Mouse (Mus musculus) midbrain, embryonic 10.5 days (tissue): Measurements from ENCODE around the gene Nek4. TPM values are rescaled to one million over a fixed set of nuclear protein-coding genes. Genes with fewer than 3 reads are reported as not detected.

ENCODE experiments used
- DNase-seq: peaks from one replicate; pipeline ENCODE4 v3.0.0-alpha.2; 2017; ENCODE audit warnings: low spot score
- H3K27ac ChIP-seq: fragments of 300-500 bp; sonication (generic); replicated peaks from 2 replicates; pipeline ENCODE4 v1.5.1; 2016; ENCODE audit warnings: mild to moderate bottlenecking
- H3K27me3 ChIP-seq: fragments of 300-500 bp; sonication (generic); 2 replicates; pipeline ENCODE4 v1.6.1; 2016; ENCODE audit warnings: low read depth, mild to moderate bottlenecking; ENCODE audit not compliant: poor library complexity, severe bottlenecking
- H3K36me3 ChIP-seq: fragments of 300-500 bp; sonication (generic); 2 replicates; pipeline ENCODE4 v1.6.1; 2016; ENCODE audit warnings: mild to moderate bottlenecking, moderate library complexity
- H3K4me1 ChIP-seq: fragments of 300-500 bp; sonication (generic); 2 replicates; pipeline ENCODE4 v1.6.1; 2016
- H3K4me3 ChIP-seq: fragments of 300-500 bp; sonication (generic); 2 replicates; pipeline ENCODE4 v1.5.1; 2016; ENCODE audit warnings: mild to moderate bottlenecking, moderate library complexity
- H3K9me3 ChIP-seq: fragments of 300-500 bp; sonication (generic); replicated peaks from 2 replicates; pipeline ENCODE4 v1.6.1; 2016; ENCODE audit warnings: mild to moderate bottlenecking
- WGBS: fragments of 180-500 bp; shearing (Covaris S2); methylation state at CpG from one replicate; pipeline ENCODE4 v1.1.7; 2016; 5-methylcytosine and 5-hydroxymethylcytosine counted together
- polyA plus RNA-seq: library from polyadenylated mRNA; unstranded; fragments of >200 nt; fragmentation: Nextera tagmentation; extraction: Ambion mirVana; gene quantifications from 2 replicates; pipeline ENCODE4 v1.2.1, GENCODE M21; 2016

The Nek4 gene
- polyA plus RNA-seq, 1 experiment from 2014 or later = 22.7 TPM

DNA sequence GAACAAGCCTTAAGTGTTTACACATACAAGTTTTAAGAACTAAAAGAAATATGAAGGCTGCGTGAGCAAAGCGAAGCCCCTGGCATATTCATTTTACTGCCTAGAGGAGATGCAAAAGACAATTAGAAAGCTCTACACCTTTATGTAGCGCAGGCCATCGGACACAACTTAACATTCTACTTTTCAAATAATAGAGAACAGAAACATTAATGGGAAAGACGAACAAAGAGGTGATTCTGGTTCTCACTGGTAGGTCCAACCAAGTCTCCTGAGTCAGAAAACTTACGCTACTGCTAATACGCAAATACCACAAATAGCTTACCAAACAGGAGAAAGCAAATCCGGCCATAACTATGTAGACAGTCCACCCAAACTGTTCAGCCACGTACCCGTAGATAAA lies 49.2 kb downstream of the Nek4 start:
- Histone ChIP-seq H3K4me3 (peak overlapping the region; percentile 98), H3K27ac (peak overlapping the region; percentile 93), H3K36me3 (peaks cover 24% of the 10 kb centered on the region), H3K9me3 (no peaks in the 10 kb centered on the region), H3K4me1 (peaks cover 21% of the 10 kb centered on the region), H3K27me3 (no peaks in the 10 kb centered on the region)
- WGBS = 68% methylated on average over 10 of the region's 10 CpGs
- no peak for DNase-seq

DNA sequence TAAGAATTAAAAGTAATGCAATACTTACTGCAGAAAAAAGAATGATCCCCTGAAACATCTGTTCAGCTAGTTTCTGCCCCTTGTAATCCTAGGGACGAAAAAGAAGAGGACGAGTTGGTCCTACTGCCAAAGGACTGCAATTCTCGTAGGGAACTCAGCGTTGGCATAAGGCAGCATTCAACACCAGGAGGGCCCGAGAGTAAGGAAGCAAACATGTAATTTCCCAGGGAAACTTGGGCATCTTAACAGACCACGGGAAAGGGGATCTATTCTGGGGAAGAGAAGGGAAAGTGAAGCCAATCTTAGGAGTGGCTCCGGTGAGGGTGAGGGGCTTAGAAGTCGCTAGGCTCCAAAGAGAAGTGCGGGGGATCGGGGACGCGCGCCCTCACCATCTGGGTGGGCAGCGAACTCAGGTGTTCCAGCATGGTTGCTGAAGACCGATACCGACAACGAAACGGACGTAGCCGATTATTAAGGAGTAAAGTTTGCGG lies 49.7 kb downstream of the Nek4 start:
- no peaks in the 10 kb centered on the region for H3K27me3 ChIP-seq
- DNase-seq = no peak
- WGBS = under 1% methylated on average over 21 of the region's 21 CpGs
- H3K9me3 ChIP-seq = no peaks in the 10 kb centered on the region
- H3K36me3 ChIP-seq = peaks cover 24% of the 10 kb centered on the region
- peak overlapping the region; percentile 93 for H3K27ac ChIP-seq
- H3K4me3 ChIP-seq = peak overlapping the region; percentile 98
- peaks cover 21% of the 10 kb centered on the region for H3K4me1 ChIP-seq

DNA sequence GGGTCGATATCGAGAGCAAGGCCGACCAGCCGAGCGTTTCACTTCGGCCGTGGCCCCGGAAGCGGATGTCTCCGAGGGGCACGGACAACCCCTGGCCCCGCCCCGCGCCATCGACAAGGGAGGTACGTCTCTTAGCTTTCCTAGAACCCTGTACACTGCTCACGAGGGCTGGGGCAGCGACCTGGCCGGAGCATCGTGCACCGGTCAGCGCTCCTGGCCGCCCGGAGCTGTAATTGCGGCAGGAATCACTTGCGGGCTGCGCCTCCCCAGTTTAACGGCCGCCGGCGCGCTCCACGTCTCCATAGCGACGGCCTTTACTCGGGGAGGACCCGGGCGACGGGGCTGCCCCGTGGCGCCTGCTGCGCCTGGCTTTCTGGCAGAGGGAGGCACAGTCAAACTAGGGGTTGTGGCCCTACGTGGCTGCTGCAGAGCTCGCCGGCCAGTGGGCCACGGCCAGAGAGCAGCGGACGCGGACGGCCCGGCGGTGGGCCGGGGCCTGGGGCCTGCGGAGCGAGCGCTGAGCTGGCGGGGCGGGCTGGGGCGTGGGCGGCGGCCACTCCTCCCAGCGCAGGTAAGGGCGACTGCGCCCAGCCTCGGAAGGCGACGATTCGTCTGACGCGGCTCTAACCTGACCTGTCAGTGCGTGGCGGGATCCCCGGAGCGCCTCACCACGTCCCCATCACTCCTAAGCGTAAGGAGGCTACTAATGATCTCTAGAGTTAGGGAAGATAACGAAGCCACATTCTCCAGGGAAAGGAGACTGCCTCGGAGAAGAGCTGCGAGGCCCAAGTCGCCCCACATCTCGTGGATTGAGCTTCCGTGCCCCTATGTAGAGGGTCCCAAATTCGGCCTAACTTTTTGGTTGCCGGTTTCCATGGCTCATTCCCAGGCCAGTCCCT lies 50.4 kb downstream of the Nek4 start, which contains the start of the genes Glt8d1 and Spcs1:
Glt8d1 (plus strand) TSS at position 94 of the 899 bp plus-strand sequence.
Spcs1 (minus strand) TSS at position 366 of the 899 bp plus-strand sequence.
- under 1% methylated on average over 81 of the region's 84 CpGs for WGBS
- Histone ChIP-seq H3K36me3 (peaks cover 28% of the 10 kb centered on the region), H3K27me3 (no peaks in the 10 kb centered on the region), H3K4me1 (peaks cover 21% of the 10 kb centered on the region), H3K4me3 (peak within 1 kb of the TSS; percentile 98), H3K27ac (peak within 1 kb of the TSS; percentile 93), H3K9me3 (no peaks in the 10 kb centered on the region)
- peak; percentile 88 for DNase-seq

DNA sequence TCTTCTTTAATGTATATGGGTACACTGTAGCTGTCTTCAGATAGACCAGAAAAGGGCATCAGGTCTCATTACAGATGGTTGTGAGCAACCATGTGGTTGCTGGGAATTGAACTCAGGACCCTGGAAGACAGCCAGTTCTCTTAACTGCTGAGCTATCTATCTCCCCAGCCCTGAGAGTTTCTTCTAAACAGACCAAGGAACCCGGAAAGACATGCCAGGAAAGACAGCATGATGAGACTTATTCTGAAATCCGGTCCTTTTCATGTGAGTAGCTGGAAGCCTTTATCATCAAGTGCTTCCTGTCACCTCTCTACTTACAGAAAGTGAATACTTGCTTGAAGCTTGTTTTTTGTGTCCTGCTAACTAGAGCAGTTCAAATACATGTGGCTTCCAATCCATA lies 53.4 kb downstream of the Nek4 start:
- H3K9me3 ChIP-seq = no peaks in the 10 kb centered on the region
- peaks cover 34% of the 10 kb centered on the region for H3K36me3 ChIP-seq
- H3K27me3 ChIP-seq = no peaks in the 10 kb centered on the region
- no peak overlapping the region for H3K4me3 ChIP-seq
- H3K4me1 ChIP-seq = peaks cover 21% of the 10 kb centered on the region
- H3K27ac ChIP-seq = no peak overlapping the region
- WGBS = 85% methylated on average over 2 of the region's 2 CpGs
- no peak for DNase-seq

DNA sequence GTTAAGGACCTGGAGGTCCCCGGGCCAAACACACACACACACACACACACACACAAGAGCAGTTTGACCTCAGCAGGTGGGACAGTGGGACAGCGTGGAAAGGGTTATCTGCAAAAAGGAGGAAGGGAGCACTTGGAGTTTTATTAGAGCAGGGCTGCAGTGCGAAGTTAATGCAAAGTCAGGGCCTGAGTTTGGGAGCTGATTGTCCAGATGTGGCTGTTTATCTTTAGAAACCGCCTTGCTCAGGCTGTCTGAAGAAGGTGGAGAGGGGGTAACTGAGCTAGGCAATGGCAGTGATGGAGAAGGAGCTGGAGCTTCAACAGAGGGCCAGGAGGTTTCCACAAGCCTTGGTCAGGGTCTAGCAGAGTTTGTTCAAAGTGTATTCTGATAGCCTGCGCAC lies 55.6 kb downstream of the Nek4 start:
- peaks cover 10% of the 10 kb centered on the region for H3K4me1 ChIP-seq
- H3K36me3 ChIP-seq = peaks cover 56% of the 10 kb centered on the region
- H3K4me3 ChIP-seq = no peak overlapping the region
- DNase-seq = no peak
- H3K27ac ChIP-seq = no peak overlapping the region
- H3K9me3 ChIP-seq = no peaks in the 10 kb centered on the region
- 82% methylated on average over 5 of the region's 5 CpGs for WGBS
- H3K27me3 ChIP-seq = no peaks in the 10 kb centered on the region

DNA sequence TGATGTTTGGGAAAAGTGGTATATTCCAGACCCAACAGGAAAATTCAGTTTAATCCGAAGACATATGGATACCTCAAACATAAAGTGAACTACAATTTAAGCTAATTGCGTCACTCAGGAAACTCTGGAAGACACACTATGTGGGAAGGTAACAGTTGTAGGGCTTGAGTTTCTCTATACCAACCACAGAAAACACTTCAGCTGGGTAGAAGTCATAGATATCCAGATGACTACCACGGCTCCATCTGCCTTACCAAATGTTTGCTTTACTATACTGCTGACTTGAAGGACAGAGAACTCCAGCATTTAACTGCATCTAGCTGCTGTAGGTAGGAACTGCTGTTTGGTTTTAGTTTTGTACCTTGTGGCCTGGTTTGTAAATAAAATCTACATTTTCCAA lies 60.4 kb downstream of the Nek4 start:
- Histone ChIP-seq H3K27ac (no peak overlapping the region), H3K36me3 (peaks cover 97% of the 10 kb centered on the region), H3K27me3 (no peaks in the 10 kb centered on the region), H3K9me3 (no peaks in the 10 kb centered on the region), H3K4me1 (no peaks in the 10 kb centered on the region), H3K4me3 (no peak overlapping the region)
- DNase-seq = no peak
- WGBS = 92% methylated on average over 3 of the region's 3 CpGs

DNA sequence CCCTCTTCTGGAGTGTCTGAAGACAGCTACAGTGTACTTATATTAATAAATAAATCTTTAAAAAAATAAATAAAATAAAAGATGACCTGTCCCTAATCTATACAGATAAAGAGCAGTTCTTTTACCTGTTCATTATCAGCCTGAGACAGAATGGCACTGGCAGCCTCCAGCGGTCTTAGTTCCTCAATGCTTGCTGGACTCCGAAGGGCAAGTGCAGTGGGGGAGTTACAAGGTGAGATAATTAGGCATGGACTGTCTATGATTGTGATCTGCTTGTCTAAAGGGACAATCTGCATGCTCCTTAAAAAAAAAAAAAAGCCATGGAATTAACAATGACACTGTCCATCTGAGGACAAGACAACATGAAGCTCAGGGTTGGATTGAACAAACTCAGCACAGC lies 62.8 kb downstream of the Nek4 start:
- H3K27ac ChIP-seq = no peak overlapping the region
- no peak for DNase-seq
- H3K36me3 ChIP-seq = peaks cover 88% of the 10 kb centered on the region
- WGBS = 94% methylated on average over 2 of the region's 2 CpGs
- H3K27me3 ChIP-seq = no peaks in the 10 kb centered on the region
- H3K4me3 ChIP-seq = no peak overlapping the region
- H3K9me3 ChIP-seq = no peaks in the 10 kb centered on the region
- peaks cover 16% of the 10 kb centered on the region for H3K4me1 ChIP-seq

DNA sequence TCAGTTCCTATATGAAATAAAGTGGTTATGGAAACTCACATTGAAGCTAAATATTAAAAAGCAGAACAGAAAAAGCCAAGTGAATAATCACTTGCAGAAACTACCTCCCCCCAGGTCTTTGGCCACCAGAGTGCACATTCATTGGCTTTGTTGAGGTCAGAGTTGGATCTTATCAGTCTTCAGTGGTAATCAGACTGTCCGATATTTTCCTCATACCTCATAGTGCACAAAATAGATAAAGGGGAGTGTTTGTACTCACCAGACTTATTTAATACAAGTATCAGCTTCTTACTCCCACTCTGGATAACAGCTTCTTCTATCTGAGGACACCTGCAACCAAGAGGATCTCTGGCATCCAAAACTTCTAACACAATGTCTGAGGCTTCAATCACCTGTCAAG lies 64.9 kb downstream of the Nek4 start:
- H3K9me3 ChIP-seq = no peaks in the 10 kb centered on the region
- H3K27me3 ChIP-seq = no peaks in the 10 kb centered on the region
- WGBS = 89% methylated on average over 1 of the region's 1 CpGs
- no peak overlapping the region for H3K4me3 ChIP-seq
- H3K4me1 ChIP-seq = peaks cover 26% of the 10 kb centered on the region
- no peak overlapping the region for H3K27ac ChIP-seq
- H3K36me3 ChIP-seq = peaks cover 68% of the 10 kb centered on the region
- no peak for DNase-seq

DNA sequence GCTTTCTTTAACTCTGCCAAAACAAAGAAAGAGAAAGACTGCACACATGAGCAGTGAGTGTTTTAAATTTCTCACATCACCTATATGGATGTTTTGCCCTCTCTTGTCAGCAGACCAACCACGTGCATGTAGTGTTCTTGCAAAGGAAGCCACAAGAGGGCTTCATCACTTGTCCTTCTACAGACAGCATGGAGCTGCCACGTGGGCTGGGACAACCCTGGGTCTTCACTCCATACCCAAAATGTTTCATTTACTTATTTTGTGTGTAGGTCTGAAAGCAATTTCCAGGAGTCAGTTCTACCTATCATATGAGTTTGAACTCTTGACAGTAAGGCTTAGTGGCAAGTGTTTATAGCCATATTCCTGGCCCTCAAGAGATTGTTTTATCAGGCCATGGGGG lies 66.7 kb downstream of the Nek4 start:
- H3K36me3 ChIP-seq = peaks cover 66% of the 10 kb centered on the region
- H3K27me3 ChIP-seq = no peaks in the 10 kb centered on the region
- no peaks in the 10 kb centered on the region for H3K9me3 ChIP-seq
- H3K27ac ChIP-seq = peak overlapping the region; percentile 99
- DNase-seq = no peak
- peak overlapping the region; percentile 79 for H3K4me3 ChIP-seq
- 2% methylated on average over 2 of the region's 2 CpGs for WGBS
- peaks cover 28% of the 10 kb centered on the region for H3K4me1 ChIP-seq

DNA sequence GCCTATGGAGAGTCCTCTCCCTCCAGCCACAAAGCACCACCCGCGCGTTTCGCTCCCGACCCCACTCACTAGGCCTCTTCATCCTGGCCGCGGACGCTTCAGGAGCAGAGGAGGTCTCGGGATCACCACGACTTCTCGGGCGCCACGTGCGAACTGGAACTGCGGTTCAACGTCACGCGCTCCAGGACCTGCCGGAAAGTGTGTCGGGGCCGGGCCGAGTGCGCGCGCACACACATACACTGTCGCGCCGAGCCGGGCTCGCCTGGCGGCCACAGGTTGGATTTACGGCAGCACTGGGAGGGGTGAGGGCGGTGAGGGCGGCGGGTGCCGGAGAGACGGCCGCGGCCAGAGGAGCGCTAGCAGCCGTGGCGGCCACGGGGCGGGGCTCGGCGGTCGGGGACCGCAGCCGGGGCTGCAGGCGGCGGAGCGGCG lies 67.7 kb downstream of the Nek4 start, which contains the start of the genes Pbrm1 and Gnl3:
Pbrm1 (plus strand) TSS at position 279 of the 432 bp plus-strand sequence.
Gnl3 (minus strand) TSS at position 293 of the 432 bp plus-strand sequence.
- H3K9me3 ChIP-seq = no peaks in the 10 kb centered on the region
- H3K27me3 ChIP-seq = no peaks in the 10 kb centered on the region
- under 1% methylated on average over 49 of the region's 53 CpGs for WGBS
- H3K4me3 ChIP-seq = peak within 1 kb of the TSS; percentile 79
- peak; percentile 97 for DNase-seq
- peaks cover 28% of the 10 kb centered on the region for H3K4me1 ChIP-seq
- H3K27ac ChIP-seq = peak within 1 kb of the TSS; percentile 99
- H3K36me3 ChIP-seq = peaks cover 66% of the 10 kb centered on the region

DNA sequence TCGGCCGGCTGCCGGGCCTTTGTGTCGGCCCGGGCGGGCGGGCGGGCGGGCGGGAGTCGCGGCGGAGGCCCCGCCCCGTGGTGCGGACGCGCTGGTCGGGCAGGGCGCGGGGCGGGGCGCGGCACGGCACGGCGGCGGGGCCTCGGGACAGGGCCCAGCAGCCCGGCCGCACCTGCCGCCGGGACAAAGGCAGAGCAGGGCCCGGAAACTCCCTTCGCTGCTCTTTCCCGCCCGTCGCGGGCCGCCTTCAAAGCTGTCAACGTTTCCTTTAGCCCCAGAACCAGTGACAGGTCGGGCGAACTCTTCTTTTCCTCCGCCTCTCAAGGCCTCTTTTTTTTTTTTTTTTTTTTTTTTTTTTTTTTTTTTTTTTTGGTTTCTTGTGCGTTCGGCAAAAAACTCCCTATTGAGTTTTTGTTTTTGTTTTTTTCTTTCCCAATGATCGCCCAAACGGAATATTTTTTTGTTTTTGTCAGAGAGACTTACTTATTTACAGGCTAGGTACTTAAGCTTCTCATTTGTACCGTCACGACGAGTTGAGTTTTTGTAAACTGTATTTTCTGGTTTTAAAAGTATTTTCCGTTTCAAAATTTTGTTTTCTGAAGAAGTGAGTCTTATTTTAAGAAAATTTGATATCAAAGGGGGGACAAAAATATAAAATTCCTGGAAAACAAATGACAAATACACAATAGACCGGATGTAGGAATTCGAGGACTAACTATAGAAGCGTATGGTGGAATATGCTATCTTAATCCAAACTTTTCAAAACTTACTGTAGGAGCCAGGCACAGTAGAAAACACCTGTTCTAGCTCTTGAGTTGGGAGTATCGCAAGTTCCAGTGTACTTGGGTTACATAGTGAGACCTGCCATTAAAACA lies 68.4 kb downstream of the Nek4 start:
- Histone ChIP-seq H3K36me3 (peaks cover 66% of the 10 kb centered on the region), H3K9me3 (no peaks in the 10 kb centered on the region), H3K4me1 (peaks cover 28% of the 10 kb centered on the region), H3K4me3 (peak overlapping the region; percentile 79), H3K27me3 (no peaks in the 10 kb centered on the region), H3K27ac (peak overlapping the region; percentile 99)
- 11% methylated on average over 29 of the region's 56 CpGs for whole genome bisulfite sequencing
- DNase-seq = peak; percentile 85

DNA sequence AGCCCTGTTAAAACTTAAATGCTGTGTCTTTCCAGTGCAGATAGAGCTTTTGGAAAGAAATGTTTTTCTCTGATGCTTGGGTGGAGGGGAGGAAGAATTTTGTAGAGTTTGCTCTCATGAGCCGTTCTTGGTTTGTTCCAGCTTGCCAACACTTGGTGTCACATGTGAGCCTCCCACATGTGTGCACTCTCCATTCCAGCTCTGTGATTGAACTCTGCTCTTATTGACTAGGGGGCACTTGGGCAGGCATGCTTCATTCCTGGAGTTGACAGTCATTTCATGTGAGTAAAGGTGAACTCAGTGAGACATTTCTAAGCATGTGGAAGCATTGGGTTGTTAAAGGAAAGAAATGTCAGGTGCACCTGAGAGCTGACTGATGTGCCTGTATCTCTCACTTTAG lies 71.4 kb downstream of the Nek4 start:
- H3K27ac ChIP-seq = no peak overlapping the region
- no peak overlapping the region for H3K4me3 ChIP-seq
- H3K4me1 ChIP-seq = peaks cover 21% of the 10 kb centered on the region
- no peaks in the 10 kb centered on the region for H3K27me3 ChIP-seq
- no peak for DNase-seq
- H3K9me3 ChIP-seq = no peaks in the 10 kb centered on the region
- WGBS = 82% methylated on average over 1 of the region's 1 CpGs
- peaks cover 66% of the 10 kb centered on the region for H3K36me3 ChIP-seq
